Mouse (Mus musculus): ENCODE measurements around the gene Gm3238.
"Not testable (repeated sequence)": the region's sequence is repeated elsewhere in the genome, so short reads cannot be mapped to it uniquely, and the experiment has no call there.

- TF ChIP-seq CHD2 (IDR thresholded peaks at IDR 0.05; ENCODE audit: low read depth, low read length); ZNF384 (IDR thresholded peaks at IDR 0.05; ENCODE audit: low read depth, low read length); HCFC1 (IDR thresholded peaks at IDR 0.05; ENCODE audit: borderline replicate concordance, insufficient read depth, low read length); MAFK (IDR thresholded peaks at IDR 0.05; ENCODE audit: insufficient read depth, low read depth, low read length); ZC3H11A (IDR thresholded peaks at IDR 0.05; ENCODE audit: borderline replicate concordance, low read depth, low read length): not testable (repeated sequence)
Observed at GRCm38 (mm10) chr10:77771225-77771624, at the start of gene Gm3238.
